Mouse (Mus musculus) CD4-positive, CD25-positive, alpha-beta regulatory T cell, adult 4 months (primary cell): ENCODE data around the gene Prkce. TPM values are rescaled to one million over a fixed set of nuclear protein-coding genes. Genes with fewer than 3 reads are reported as not detected.

Experiments
- ATAC-seq: one replicate; pipeline ENCODE4 v1.8.0; 2017
- polyA plus RNA-seq, 2 experiments: library from polyadenylated mRNA; unstranded; fragments of 100-300 nt; shearing (Covaris generic); gene quantifications; one replicate each; pipeline ENCODE4 v1.2.1; 2017

Gene Prkce
- polyA plus RNA-seq, 2 experiments from 2014 or later: 3.5 to 4.6 TPM

DNA sequence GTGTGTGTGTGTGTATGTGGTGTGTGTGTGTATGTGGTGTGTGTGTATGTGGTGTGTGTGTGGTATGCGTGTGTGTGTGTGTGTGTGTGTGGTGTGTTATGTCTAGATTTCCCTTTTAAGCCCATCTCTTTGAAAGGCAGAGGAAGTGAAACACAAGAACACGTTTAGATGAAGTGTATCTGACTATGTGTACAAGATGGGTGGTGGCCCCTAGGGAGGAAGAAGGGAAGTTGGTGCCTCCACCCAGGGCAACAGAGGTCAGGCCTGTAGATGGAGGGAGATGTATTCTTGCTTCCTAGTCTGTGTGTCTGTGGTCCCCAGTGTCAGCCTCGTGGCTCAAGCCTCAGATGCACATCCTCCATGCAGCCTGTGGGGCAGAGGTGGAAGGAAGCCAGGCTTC, 169.5 kb downstream of the Prkce start:
- peak; percentile 75 for ATAC-seq

DNA sequence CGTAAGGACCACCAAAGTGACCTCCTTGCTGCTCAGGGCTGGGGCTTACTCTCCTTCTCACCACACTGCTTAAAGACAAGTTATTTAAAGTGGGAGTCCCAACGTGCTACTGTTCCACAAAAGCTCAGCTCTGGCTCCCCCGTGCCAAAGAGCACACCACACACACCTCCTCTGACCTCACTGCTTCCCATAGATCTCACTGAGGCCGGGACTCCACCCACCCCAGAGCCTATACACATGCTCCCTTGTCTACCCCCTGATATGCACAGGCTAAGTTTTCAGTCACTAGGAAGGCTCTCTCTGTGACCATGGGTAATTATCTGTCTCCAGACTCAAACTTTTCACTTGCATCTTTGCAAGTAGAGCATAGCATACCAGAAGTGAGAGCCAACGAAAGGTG, 170.7 kb downstream of the Prkce start:
- no peak for ATAC-seq

DNA sequence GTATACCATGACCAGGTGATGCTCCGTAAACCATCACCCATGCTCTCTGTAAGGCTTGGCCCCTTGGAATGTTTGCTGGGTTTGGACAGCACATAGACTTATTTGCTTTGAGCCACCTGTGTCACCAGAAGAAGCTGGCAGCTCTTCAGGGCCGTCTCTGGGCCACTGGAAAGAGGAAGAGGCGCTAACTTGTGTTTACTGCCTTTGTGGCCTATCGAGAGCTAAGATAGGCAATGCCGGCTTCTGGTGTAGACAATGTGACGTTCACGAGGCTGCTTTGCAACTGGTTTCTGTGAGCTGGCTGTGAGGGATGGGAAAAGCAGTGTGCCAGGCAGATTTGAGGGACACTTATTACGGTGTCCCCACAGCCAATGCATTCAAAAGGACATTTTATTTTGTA, 176.4 kb downstream of the Prkce start:
- no peak for ATAC-seq

DNA sequence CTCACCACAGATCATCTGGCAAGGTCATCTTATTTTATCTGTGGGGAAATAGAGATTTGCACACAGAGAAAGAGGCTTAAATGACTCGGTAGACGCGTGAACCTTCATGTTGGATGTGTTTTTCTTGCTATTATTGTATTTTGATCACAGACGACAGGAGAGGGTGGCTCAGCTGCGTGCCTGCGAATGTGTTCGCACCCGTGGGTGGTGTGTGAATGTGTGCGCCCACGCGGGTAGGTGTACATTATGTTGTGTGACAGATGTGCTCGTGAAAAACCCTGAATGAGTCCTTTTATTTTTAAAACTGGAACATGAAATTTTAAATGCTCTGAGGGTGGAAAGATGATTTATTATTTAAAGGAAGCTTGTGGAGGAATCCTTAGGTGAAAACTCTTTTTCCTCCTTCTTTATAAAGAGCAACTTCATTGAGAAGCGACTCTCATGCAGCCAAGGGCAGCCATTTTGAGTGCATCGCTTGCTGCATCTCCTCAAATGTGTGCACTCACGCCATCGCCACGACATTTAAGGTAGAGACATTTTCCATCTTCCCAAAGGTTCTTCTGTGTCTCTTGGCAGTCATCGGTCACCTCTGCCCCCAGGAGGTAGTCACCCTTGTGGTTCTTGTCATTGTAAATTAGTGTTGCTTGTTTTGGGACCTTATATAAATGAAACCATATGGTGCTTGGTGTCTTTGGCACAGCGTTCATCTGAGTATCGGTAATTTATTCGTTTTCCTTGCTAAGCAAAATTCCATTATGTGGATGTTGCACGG, 177.8 kb downstream of the Prkce start:
- no peak for ATAC-seq

DNA sequence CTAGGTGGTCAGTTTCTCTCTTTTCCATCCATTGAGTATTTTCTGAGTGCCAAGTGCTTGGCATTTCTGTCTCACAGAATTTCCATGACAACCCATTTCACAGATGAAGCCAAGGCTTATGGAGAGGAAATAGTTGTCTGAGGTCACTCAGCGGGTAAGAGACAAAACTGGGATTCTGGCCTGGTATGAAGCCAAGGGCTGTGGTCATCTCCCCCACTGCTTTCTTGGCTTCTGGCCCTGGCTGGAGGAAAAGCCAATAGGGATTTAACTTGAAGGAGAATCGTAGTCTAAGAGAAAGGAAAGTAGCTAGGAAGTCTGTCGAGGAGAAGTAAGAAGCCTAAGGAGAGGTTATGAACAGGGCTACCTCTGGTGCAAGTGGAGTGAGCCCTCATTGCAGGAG, 182.7 kb downstream of the Prkce start:
- no peak for ATAC-seq

DNA sequence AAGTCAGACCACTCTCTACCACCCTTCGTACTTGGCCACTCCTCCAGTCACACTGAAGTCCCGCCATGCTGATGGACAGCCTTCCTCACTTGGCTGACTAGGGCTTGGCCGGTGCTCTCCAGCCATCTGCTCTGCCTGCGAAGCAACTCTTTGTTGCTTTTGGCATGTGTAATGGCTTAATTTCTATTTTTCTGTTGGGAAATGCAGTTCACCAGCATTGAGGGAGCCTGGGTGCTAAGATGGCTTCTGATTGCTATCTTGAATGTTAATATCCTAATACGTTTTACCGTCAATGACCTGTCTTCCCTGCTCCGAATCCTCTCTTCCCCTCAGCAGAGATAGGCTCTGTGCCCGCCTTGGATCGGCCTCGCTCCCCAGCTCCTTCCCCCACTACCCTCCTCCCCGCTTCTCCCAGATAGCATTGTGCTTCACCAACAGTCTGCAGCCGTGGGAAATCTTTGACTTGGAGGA, 183.2 kb downstream of the Prkce start:
- no peak for ATAC-seq

DNA sequence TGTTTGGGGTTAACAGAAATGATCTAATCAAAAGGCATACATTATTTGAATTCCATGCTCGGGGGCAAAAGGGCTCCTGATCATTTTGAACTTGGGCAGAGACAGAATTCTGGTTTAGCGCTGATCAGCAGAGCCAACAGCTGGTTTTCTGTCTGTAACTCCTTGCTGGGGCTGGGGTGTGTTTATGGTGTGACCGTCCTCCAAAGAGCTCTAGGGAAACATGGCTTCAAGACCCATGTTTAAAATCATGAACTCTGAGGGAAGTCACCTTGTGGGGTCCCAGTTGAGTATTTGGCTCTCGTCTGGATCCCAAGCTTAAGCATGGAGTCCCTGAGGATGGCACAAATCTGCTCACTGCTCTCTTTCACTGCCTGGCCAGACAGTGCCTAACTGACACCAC, 183.7 kb downstream of the Prkce start:
- ATAC-seq: no peak

DNA sequence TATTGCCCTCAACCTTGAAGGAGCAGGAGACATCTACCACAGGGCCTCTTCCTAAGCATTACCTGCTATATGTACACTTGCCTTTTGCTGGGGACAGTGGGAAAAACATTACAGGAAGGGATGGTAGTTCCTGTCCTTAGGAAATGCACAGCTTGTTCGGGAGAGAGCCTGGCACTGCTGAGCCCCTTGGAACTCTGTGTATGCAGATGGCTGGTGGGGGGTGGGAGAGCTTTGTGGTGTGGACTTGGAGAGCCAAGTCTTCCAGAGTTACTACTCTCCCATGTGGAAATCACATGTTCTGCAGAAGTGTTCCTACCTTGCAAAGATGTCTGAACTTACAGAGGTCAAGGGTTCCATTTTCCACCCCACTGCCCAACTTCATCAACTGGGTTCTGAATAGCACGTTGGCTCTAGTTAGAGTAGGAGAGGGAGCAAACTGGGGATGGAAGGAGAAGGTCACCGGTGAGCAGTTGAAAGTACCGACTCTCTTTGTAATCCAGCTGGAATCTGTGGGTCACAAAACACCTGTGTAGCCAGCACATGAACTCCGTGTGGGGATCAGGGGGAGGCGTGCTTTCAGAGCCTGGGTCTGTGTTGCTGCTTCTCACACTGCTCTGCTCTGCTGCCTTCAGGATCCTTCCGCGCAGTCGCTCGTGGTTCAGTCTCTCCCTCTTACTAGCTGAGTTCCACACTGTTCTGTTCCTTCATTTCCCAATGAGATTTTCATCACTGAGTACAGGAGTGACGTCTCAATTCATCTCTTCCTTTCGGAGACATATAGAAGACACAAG, 184.9 kb downstream of the Prkce start:
- no peak for ATAC-seq

DNA sequence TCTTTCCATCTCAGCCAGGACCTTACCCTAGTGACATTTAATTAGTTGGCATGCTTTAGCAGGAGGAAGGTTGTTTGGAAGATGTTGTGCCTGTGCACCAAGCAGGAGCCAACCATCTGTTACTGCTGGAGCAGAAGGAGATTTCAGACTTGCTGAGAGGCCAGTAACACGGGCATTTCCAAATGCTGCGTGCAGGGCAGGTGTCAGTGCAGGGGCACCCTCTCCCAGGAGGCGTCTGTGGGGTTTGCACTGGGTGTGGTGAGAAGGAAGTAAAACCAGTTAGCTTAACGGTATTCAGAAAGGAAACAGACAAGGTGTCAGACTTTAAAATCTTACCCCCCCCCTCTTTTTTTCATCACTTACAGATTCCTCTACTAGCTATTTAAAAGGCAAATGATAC, 186.1 kb downstream of the Prkce start:
- peak; percentile 80 for ATAC-seq

DNA sequence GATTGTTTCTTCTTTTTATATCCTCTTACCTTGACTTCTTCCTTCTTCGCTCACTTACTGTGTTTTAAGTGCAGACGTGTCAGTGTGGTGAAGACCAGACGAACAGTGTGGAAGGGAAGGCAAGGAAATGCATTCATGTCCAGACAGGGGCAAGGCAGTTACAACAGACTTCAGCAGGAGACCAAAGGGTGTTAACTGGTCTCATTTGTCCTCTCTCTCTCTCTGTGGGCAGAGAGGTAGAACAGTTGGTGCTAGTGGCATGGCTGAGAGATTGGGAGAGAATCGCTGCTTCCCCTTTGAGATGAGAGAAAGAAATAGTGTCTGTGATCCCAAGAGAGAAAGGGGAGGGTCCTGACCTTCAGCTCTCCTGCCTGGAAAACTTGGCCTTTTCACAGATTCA, 186.5 kb downstream of the Prkce start:
- ATAC-seq: peak; percentile 31

DNA sequence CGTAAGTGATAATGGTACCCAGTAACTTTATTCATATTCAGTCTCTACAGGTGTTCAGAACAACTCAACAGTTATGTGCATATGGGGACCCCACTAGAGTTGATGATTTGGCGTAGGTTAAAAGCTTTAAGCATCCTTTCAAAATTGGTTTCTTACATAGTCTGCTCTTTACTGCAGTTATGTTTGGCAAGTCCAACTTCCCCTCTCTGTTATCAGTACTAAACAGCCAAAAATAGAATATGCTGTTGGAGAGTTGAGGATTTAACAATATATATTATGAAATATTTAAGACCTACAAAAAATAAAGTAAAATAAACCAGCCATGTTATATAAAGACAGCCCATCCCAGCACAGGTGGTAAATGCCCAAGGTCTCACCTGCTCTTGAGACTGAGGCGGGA, 187.3 kb downstream of the Prkce start:
- ATAC-seq: no peak

DNA sequence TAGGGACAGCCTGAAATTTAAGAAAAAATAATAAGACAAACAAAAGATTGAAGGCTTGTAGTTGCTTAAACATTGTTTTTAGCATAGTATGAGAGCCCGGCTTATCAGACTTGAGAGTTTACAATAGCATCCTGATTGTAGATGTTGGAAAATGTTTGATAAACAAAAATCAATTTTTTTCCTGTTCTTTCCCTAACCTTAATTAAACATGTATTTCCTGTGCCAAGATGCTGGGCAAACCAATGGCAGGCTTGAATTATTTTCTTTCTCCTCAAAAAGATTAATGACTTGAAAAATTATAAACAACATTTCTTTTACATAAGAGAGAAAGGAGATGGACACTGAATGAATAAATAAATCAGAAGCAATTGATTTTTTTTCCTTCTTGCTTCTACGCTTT, 187.7 kb downstream of the Prkce start:
- ATAC-seq: no peak

DNA sequence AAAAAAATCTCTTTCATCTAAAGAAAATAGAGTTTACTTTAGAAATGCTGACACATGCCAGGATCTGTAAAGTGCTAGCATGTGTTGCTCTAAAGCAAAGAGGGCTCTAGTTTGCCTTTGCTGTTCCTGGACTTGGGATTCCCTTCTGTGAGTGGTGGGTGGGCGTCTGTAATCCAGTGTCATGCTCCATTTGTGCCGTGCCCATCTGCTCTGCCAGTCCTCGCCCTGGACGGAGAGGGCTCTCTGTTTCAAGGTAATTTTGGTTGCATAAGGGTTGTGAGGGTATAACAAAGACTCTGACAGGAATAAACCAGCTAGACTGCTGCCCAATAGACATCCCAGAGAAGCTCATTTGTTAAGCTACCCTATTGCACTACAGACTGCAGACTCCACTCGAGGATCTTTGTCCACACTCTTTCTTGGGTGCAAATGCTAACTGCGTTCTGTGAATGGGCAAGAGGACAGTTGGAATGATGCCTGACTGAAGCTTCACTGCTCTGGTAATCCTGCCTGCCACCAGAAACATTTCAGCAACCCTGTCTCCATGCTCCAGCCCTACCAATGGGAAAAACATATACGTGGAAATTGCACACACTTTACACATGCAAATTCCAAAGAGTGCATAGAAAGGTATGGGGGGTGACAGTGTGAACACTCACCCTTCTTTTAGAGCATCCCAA, 188.3 kb downstream of the Prkce start:
- no peak for ATAC-seq

DNA sequence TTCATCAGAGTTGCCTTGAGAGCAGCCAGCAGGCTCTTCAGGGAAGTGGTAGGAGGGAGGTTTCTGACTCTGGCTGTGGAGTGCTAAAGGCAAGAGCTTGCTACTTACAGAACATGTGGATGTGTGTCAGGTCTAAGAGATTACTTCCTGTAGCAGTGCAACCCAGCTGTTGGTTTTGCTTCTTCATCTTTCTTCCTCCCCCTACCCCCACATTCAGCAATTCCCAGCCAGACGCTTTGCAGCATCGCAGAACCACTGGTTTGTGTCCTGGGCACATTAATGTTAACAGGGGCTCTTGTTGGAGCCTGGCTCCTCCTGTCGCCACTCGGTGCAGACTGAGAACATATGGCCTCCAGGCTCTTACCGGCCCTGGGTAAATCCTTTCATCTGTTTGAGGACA, 190.8 kb downstream of the Prkce start:
- ATAC-seq: no peak

DNA sequence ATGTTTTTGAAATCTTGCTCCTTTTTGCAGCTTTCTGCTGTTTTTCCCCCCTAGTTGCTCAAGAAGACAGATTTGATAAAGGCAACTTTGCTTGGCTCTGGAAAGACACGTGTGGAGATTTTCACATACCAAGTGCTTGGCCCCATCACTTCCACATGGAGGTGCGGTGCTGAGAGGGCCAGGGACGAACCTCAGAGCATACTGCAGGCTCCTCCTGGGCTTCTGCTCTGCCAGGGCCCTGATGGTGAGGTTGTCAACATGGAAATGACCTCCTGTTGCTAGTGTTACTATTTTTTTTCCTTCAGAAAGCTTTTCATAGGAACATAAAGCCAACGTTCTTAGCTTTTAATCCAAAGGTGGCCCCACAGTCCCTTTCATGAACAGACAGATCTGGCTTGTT, 191.3 kb downstream of the Prkce start:
- ATAC-seq: no peak

DNA sequence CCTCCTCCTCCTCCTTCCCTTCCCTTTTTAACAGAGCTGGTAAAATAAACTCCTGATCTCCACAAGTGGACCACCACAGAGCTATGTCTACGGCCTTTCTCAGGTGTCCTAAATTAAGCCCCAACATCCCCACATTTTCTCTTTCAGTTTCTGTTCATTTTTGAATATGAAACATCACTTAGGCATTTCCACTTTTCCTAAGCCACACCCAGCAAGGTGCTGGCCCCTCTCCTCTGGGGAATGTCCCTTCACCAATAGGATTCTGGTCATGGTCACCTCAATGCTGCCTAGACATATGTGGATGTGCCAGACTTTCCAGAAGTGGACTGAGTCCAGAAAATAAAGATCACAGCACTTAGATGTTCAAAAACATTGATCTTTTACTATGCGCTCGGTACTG, 193.3 kb downstream of the Prkce start:
- ATAC-seq: peak; percentile 17

DNA sequence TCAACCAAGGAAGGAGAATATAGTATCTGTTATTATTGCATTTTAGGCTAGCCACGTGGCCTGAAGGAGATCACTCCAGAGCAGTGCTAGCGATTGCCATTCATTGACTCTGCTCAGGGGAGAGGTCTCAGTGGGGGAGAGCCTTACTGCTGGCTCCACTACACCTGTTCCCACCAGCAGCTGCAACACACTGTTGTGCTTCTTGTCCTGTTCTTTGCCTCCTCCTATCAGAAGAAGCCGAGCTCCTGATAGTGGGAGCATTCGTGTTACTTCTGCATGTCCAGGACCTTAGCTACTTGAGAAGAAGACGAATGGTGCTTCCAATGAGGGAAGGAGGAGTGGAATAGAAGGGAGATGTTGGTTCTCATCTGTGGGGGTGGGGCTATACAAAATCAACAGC, 195.8 kb downstream of the Prkce start:
- ATAC-seq: no peak

DNA sequence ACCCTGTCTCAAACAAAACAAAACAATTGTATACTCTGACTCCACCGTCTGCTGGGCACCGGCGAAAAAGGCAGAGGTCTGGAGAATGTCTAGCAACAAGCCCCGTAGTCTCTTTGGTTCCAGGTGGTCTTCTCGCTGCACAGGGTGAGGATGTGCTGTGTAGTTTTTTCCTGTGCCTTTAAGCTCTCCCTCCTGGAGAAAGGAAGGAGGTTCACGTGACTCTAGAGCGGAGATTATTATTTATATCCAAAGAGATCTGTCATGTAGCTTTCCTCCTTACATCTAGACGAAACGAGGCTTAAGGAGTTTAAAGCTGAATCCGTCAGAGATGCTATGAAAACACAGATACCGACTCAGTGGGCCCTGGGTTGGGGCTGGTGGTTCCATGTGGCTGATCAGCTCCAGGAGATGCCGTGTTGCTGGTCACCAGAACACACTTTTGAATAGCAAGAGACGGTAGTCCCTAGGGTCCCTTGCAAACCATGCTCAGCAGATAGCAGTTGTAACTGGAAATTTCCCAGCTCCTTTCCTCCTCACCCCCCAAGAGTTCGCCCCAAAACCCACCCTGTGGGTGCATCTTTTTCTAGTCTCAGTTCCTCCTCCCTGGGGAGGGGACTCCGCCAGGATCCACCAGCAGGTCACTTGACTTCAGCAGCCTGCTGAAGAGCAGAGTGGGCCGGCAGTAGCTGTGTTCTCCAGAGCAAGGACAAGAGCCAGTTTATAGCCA, 196.9 kb downstream of the Prkce start:
- no peak for ATAC-seq

DNA sequence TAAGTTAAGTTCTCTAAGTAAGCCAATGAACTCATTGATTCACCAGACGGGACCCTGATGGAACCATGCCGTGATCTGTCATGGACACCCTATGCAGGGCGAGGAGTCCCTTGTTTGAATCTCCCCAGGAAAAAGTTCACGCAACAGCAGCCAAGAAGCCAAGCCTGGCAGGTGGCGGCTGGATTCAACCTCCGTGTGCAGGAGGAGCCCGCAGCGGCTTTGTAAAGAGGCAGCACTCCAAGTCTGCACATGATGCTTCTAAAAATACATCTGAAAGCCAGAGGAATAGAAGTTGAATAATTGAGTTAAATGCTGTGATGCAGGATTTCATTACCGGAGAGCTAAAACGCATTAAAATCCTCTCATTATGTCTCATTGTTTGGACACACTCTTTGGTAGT, 199.3 kb downstream of the Prkce start:
- ATAC-seq: no peak

DNA sequence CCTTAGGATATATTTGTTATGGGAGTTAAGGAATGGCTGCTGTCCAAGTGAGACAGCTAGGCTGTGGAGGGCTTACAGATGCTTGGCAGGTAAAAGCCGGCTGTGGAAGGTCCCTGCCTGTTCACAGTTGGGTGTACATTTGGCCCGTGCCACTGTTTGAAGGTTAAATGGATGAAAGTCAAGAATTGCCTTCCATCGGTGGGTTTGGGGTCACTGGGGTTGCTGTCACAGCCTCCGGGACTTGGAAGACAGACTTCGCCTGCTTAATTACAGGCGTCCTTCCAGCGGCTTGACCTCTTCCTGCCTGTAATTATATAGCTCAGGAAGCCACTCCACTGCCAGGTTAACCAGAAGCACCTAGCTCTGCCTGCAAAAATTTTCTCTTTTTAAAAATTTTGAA, 200.1 kb downstream of the Prkce start:
- ATAC-seq: no peak

DNA sequence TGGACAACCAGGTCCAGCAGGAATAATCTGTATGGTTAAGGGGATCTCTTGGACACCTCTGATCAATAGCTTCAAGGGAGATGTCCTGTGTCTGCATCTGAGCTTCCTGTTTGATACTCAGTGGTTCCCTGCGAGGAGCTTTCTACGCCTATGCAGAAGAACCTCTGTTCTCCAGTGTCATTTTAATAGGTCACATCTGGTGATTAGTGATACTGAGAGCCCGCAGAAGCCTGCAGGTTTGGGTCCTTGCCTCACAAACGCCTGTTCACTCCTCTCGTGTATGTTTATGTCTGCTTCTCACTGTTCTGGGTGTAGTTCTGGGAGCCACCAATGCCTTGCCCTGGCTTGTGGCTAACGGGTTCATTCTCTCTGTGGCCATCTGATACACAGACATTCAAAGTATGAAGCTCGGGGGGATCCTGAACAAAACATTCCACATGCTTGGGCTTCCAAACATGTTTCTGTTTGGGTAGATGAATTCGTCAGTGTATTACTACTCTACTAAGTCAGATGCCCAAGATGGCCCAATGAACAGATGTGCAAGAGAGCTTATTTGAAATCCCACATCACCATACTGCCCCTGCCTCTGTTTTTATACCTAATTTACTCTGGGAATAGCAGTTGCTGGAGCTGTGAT, 202.6 kb downstream of the Prkce start:
- no peak for ATAC-seq

DNA sequence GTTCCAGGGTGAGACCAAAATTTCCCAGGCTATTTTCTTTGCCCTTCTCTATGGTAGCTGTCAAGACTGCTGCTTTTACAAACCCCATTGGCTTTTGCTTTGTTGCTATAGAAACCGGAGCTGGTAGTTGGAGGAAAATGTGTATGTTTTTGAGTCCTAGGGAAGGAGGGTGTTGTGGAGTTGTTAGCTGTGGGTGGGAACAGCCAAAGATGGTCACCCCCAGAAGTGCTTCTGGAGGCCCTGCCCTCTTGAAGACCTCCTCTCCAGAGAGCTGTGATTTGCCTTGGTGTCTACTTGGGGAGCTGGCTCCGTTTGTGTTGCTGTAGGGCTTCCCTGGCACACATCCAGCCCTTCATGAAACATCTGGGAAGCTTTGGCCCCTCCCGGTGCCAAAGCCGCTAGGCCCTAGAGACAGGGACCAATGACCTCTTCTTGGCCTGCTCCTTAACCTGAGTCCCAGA, 203.5 kb downstream of the Prkce start:
- no peak for ATAC-seq
